Mouse (Mus musculus): ENCODE measurements at regions not wholly inside any gene's neighbourhood (a gene's known extent, or its start where the extent isn't known, plus 50 kb on each side); places are given as distances from the start of the nearest gene placed in this dataset.

- no peak for ATAC-seq (replicated peaks; ENCODE audit: poor library complexity, severe bottlenecking)
These were observed 69.1 kb upstream of the Prr30 start for GRCm38 (mm10) chr14:101269048-101269789.

GRCm38 (mm10) chr14:101267536-101267935 is 67.4 kb upstream of the Prr30 start:
- no peak for ATAC-seq (replicated peaks; ENCODE audit: poor library complexity, severe bottlenecking)

Data from granulocyte monocyte progenitor cell, adult 5-6 weeks (primary cell).